Mouse (Mus musculus): Measurements from ENCODE around the gene Nrxn3.

- TF ChIP-seq EP300 (IDR thresholded peaks at IDR 0.05; ENCODE audit: low read depth) (no peak), CTCF (IDR thresholded peaks at IDR 0.05; ENCODE audit: low read depth) (no peak)
Observed at GRCm38 (mm10) chr12:90302671-90303070, 1580.0 kb downstream of the Nrxn3 start.

Data from liver, postnatal 0 days (tissue).